Mouse (Mus musculus) ES-Bruce4 (cell line): ENCODE data around the gene Haao.

Experiments used
- CTCF ChIP-seq: IDR thresholded peaks from one replicate; pipeline ENCODE4 v1.8.1; 2011; ENCODE audit warnings: low read depth, low read length
- POLR2A ChIP-seq: IDR thresholded peaks from one replicate; pipeline ENCODE4 v1.8.1; 2011; ENCODE audit warnings: low read length; ENCODE audit not compliant: insufficient read depth

GRCm38 (mm10) chr17:83862134-83862881 is 14.5 kb upstream of the Haao start:
- TF ChIP-seq CTCF (no peak), POLR2A (no peak)
